7 mouse cellular contexts compared by ENCODE assay signal in the genomic region with DNA sequence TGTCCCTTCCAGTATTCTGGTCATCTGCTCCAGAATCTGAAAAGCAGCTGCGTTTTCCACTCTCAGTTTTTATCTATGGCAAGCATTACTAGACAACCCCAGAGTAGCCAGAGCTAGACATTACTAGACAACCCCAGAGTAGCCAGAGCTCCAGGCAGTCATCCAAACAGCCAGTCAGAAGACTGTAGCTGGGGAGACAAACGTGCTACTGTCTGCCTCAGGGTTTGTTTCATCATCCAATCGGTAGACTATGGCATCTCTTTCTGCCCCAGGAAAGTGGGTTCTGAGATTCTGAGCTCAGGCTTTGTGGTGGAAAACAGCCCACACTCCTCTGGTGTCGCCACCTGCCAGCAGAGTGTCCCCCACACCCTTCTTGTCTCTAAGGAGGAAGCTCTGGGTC. TPM values are rescaled to one million over a fixed set of nuclear protein-coding genes. Genes with fewer than 3 reads are reported as not detected.
DNase-seq lines count a peak whose midpoint lies in the region; ATAC-seq lines count a peak whose summit lies in the region.

No protein-coding gene starts in this region.

- DNase-seq in adrenal gland, adult (ENCODE audit: inconsistent age in 2 of 2, low spot score in 1 of 2), result peak; percentile 65 to 86
- DNase-seq in cerebellum, adult 9-10 months, result peak; percentile 47
- peak; percentile 54 to 71 for DNase-seq in frontal cortex, postnatal 36 days (ENCODE audit: low spot score in 2 of 2)
- peak; percentile 59 for DNase-seq in left cerebral cortex, adult 11 months (ENCODE audit: low spot score)
- DNase-seq in skeletal muscle tissue, adult 2 months (ENCODE audit: low read depth, low spot score), result peak; percentile 30

- WGBS in hindbrain, embryonic 15.5 days, result 24% methylated on average over 4 of the region's 4 CpGs
- 46% methylated on average over 4 of the region's 4 CpGs for WGBS in midbrain, embryonic 12.5 days

- no peaks in the 10 kb centered on the region for H3K36me3 ChIP-seq in hindbrain, embryonic 15.5 days
- H3K36me3 ChIP-seq in midbrain, embryonic 12.5 days, result no peaks in the 10 kb centered on the region

- H3K4me2 ChIP-seq in hindbrain, embryonic 15.5 days, result peak overlapping the region; percentile 51
- H3K4me2 ChIP-seq in midbrain, embryonic 12.5 days (replicated peaks), result peak overlapping the region; percentile 28

- H3K9ac ChIP-seq in hindbrain, embryonic 15.5 days, result peak overlapping the region; percentile 35; the same call in 1 of the 2 replicates
- H3K9ac ChIP-seq in midbrain, embryonic 12.5 days (replicated peaks), result no peak overlapping the region

- H3K4me3 ChIP-seq in hindbrain, embryonic 15.5 days, result peak overlapping the region; percentile 31
- peak overlapping the region; percentile 13; the same call in 1 of the 2 replicates for H3K4me3 ChIP-seq in midbrain, embryonic 12.5 days

- no peaks in the 10 kb centered on the region for H3K9me3 ChIP-seq in hindbrain, embryonic 15.5 days
- H3K9me3 ChIP-seq in midbrain, embryonic 12.5 days, result no peaks in the 10 kb centered on the region

- no peaks in the 10 kb centered on the region for H3K27me3 ChIP-seq in hindbrain, embryonic 15.5 days
- H3K27me3 ChIP-seq in midbrain, embryonic 12.5 days, result no peaks in the 10 kb centered on the region

- no peaks in the 10 kb centered on the region for H3K4me1 ChIP-seq in hindbrain, embryonic 15.5 days (replicated peaks)
- no peaks in the 10 kb centered on the region for H3K4me1 ChIP-seq in midbrain, embryonic 12.5 days

- peak; percentile 81 for ATAC-seq in hindbrain, embryonic 15.5 days (ENCODE audit: low FRiP score, low read depth)
- ATAC-seq in midbrain, embryonic 12.5 days (ENCODE audit: low FRiP score, low read depth), result 0 out of 2 replicates have a peak, but pooled peaks have one; percentile 20

- peak overlapping the region; percentile 65 for H3K27ac ChIP-seq in hindbrain, embryonic 15.5 days (replicated peaks)
- H3K27ac ChIP-seq in midbrain, embryonic 12.5 days (replicated peaks), result no peak overlapping the region

RNA-seq across cellular contexts. Expression of a gene that starts 23.3 kb away (rescaled TPM):
- polyA plus RNA-seq in hindbrain, embryonic 15.5 days (2015; fragmentation: Nextera tagmentation; extraction: Ambion mirVana), result not detected in 2 replicates
- not detected in 2 replicates for polyA plus RNA-seq in midbrain, embryonic 12.5 days (2016; fragmentation: Nextera tagmentation; extraction: Ambion mirVana)

RNA-seq across cellular contexts. Expression of a gene that starts 33.4 kb away (rescaled TPM):
- not detected in 2 replicates for polyA plus RNA-seq in hindbrain, embryonic 15.5 days (2015; fragmentation: Nextera tagmentation; extraction: Ambion mirVana)
- not detected in 2 replicates for polyA plus RNA-seq in midbrain, embryonic 12.5 days (2016; fragmentation: Nextera tagmentation; extraction: Ambion mirVana)

RNA-seq across cellular contexts. Expression of a gene that starts 45.0 kb away (rescaled TPM):
- not detected in 2 replicates for polyA plus RNA-seq in hindbrain, embryonic 15.5 days (2015; fragmentation: Nextera tagmentation; extraction: Ambion mirVana)
- not detected in 2 replicates for polyA plus RNA-seq in midbrain, embryonic 12.5 days (2016; fragmentation: Nextera tagmentation; extraction: Ambion mirVana)

RNA-seq across cellular contexts. Expression of a gene that starts 54.0 kb away (rescaled TPM):
- polyA plus RNA-seq in hindbrain, embryonic 15.5 days (2015; fragmentation: Nextera tagmentation; extraction: Ambion mirVana), result 0.18 and 0.32 TPM in 2 replicates
- 0.05 TPM in 1 of 2 replicates, not detected in the other for polyA plus RNA-seq in midbrain, embryonic 12.5 days (2016; fragmentation: Nextera tagmentation; extraction: Ambion mirVana)
